In genomic region chr5:24477909-24478308, GRCm38 (mm10) we compare ENCODE assay signal across 16 mouse cellular contexts. TPM values are rescaled to one million over a fixed set of nuclear protein-coding genes. Genes with fewer than 3 reads are reported as not detected.
DNase-seq lines count a peak whose midpoint lies in the region; TF ChIP-seq lines count a peak whose summit lies in the region.
"Had no signal": no experiment of that assay in that cellular context is flagged by ENCODE, and none has a peak within 500 bp of the region (broad histone marks: within the 10 kb centered on the region; RNA-seq: fewer than 3 reads in every experiment).

No protein-coding gene starts in this region.

- TF ChIP-seq POLR2A in myocyte (IDR thresholded peaks at IDR 0.05; ENCODE audit: insufficient read length, low read depth), result no peak

- no peak overlapping the region for H3K4me2 ChIP-seq in myocyte (ENCODE audit: low read depth)

- H3K79me2 ChIP-seq in myocyte (ENCODE audit: control insufficient read depth, insufficient read depth), result peaks cover 15% of the 10 kb centered on the region

- H3K36me3 ChIP-seq in myocyte (ENCODE audit: control insufficient read depth, insufficient read depth), result peaks cover 13% of the 10 kb centered on the region

- DNase-seq in left cerebral cortex, adult 11 months (ENCODE audit: low spot score), result no peak
- DNase-seq: adrenal gland, adult 2 months; adrenal gland, adult 8-10 months; adrenal gland, postnatal 10 days; adrenal gland, postnatal 14 days; adrenal gland, postnatal 25 days; adrenal gland, postnatal 36 days; B cell, adult 2 months; cerebellum, adult 11 months; cerebellum, adult 11-12 months; cerebellum, adult 18-20 months; cerebellum, adult 2 months had no signal

- H3K4me3 ChIP-seq in myocyte, result no peak overlapping the region

- H3ac ChIP-seq in myocyte (ENCODE audit: control insufficient read depth, insufficient read length), result no peak overlapping the region

- no peaks in the 10 kb centered on the region for H3K27me3 ChIP-seq in myocyte (ENCODE audit: control insufficient read depth, insufficient read depth, insufficient read length)
- H3K27me3 ChIP-seq: CH12.LX, Patski had no signal

TF ChIP-seq in myocyte, 11 proteins besides CTCF, POLR2A, EP300 and RAD21:
- TF ChIP-seq MYOG (IDR thresholded peaks at IDR 0.05; ENCODE audit: control insufficient read depth in 1 of 3, insufficient read depth in 1 of 3, insufficient read length in 2 of 3, low read depth in 2 of 3), result peak in 1 of 3 experiments; percentile 32
- TF ChIP-seq TCF12 (IDR thresholded peaks at IDR 0.05; ENCODE audit: insufficient read depth, poor library complexity, severe bottlenecking), result no peak
- TF ChIP-seq MYOD1 (IDR thresholded peaks at IDR 0.05; ENCODE audit: control insufficient read depth in 1 of 3, insufficient read length in 2 of 3, low read depth in 2 of 3), result peak in 2 of 3 experiments; percentile 75 to 80
- TF ChIP-seq E2F4 (IDR thresholded peaks at IDR 0.05; ENCODE audit: insufficient read depth), result no peak
- TF ChIP-seq POLR2AphosphoS2 (IDR thresholded peaks at IDR 0.05; ENCODE audit: insufficient read length, low read depth), result no peak
TF ChIP-seq in myocyte: peak in this region for 2.

RNA-seq across cellular contexts. Expression of gene Agap3, which starts 25.9 kb away (rescaled TPM):
- 119 TPM for polyA plus RNA-seq in myocyte (2012; fragmentation: generic; extraction: Trizol)

RNA-seq across cellular contexts. Expression of gene Tmub1, which starts 30.3 kb away (rescaled TPM):
- 14.2 TPM for polyA plus RNA-seq in myocyte (2012; fragmentation: generic; extraction: Trizol)

RNA-seq across cellular contexts. Expression of gene Fastk, which starts 32.8 kb away (rescaled TPM):
- 124 TPM for polyA plus RNA-seq in myocyte (2012; fragmentation: generic; extraction: Trizol)

RNA-seq across cellular contexts. Expression of gene Gbx1, which starts 49.1 kb away (rescaled TPM):
- polyA plus RNA-seq in myocyte (2012; fragmentation: generic; extraction: Trizol), result 2.5 TPM
- polyA plus RNA-seq: adrenal gland, adult 2 months; CD4-positive, CD25-positive, alpha-beta regulatory T cell, adult 4 months; Patski had no signal

RNA-seq across cellular contexts. Expression of gene Slc4a2, which starts 54.3 kb away (rescaled TPM):
- polyA plus RNA-seq in myocyte (2012; fragmentation: generic; extraction: Trizol), result 96.4 TPM
